Mouse (Mus musculus) limb, embryonic 15.5 days (tissue): ENCODE measurements around the gene Scn2b. TPM values are rescaled to one million over a fixed set of nuclear protein-coding genes. Genes with fewer than 3 reads are reported as not detected.

ENCODE experiments used
- ATAC-seq: fragments of 200-750 bp; cut with Nextera tagmentation; 2 replicates; pipeline ENCODE4 v1.8.0; 2017; ENCODE audit warnings: low read depth, moderate TSS enrichment; ENCODE audit not compliant: insufficient number of reproducible peaks, low FRiP score, low TSS enrichment
- H3K27ac ChIP-seq: fragments of 300-500 bp; sonication (generic); 2 replicates; pipeline ENCODE4 v1.5.1; 2015; ENCODE audit warnings: moderate library complexity, mild to moderate bottlenecking, inconsistent platforms
- H3K27me3 ChIP-seq: fragments of 300-500 bp; sonication (generic); 2 replicates; pipeline ENCODE4 v1.6.1; 2015; ENCODE audit warnings: inconsistent platforms
- H3K36me3 ChIP-seq: fragments of 300-500 bp; sonication (generic); 2 replicates; pipeline ENCODE4 v1.6.1; 2015; ENCODE audit warnings: inconsistent platforms
- H3K4me1 ChIP-seq: fragments of 300-500 bp; sonication (generic); 2 replicates; pipeline ENCODE4 v1.6.1; 2015; ENCODE audit warnings: inconsistent platforms
- H3K4me2 ChIP-seq: fragments of 300-500 bp; sonication (generic); 2 replicates; pipeline ENCODE4 v1.6.1; 2015; ENCODE audit warnings: mild to moderate bottlenecking, inconsistent platforms
- H3K4me3 ChIP-seq: fragments of 300-500 bp; sonication (generic); 2 replicates; pipeline ENCODE4 v1.5.1; 2015; ENCODE audit warnings: mild to moderate bottlenecking, inconsistent platforms
- H3K9ac ChIP-seq: fragments of 300-500 bp; sonication (generic); 2 replicates; pipeline ENCODE4 v1.6.1; 2015; ENCODE audit warnings: inconsistent platforms
- H3K9me3 ChIP-seq: fragments of 300-500 bp; sonication (generic); 2 replicates; pipeline ENCODE4 v1.6.1; 2016; ENCODE audit warnings: inconsistent platforms
- WGBS: fragments of 180-500 bp; shearing (Covaris S2); methylation state at CpG from one replicate; pipeline ENCODE4 v1.1.7; 2015; 5-methylcytosine and 5-hydroxymethylcytosine counted together
- polyA plus RNA-seq: library from polyadenylated mRNA; unstranded; fragments of >200 nt; fragmentation: Nextera tagmentation; extraction: Ambion mirVana; gene quantifications from 2 replicates; pipeline ENCODE4 v1.2.1, GENCODE M21; 2015

The Scn2b gene
- polyA plus RNA-seq, 1 experiment from 2014 or later: 4.9 TPM

GRCm38 (mm10) chr9:45097877-45098276 is 19.7 kb upstream of the Scn2b start:
- Histone ChIP-seq H3K4me2 (no peak overlapping the region), H3K36me3 (no peaks in the 10 kb centered on the region), H3K27me3 (no peaks in the 10 kb centered on the region), H3K4me1 (no peaks in the 10 kb centered on the region), H3K27ac (no peak overlapping the region), H3K4me3 (no peak overlapping the region), H3K9ac (no peak overlapping the region), H3K9me3 (no peaks in the 10 kb centered on the region)
- 75% methylated on average over 5 of the region's 5 CpGs for WGBS
- ATAC-seq: no peak

GRCm38 (mm10) chr9:45098426-45098825 is 19.2 kb upstream of the Scn2b start:
- 29% methylated on average over 3 of the region's 3 CpGs for WGBS
- no peak for ATAC-seq
- H3K4me3 ChIP-seq: no peak overlapping the region
- no peak overlapping the region for H3K4me2 ChIP-seq
- no peaks in the 10 kb centered on the region for H3K9me3 ChIP-seq
- H3K36me3 ChIP-seq: no peaks in the 10 kb centered on the region
- H3K4me1 ChIP-seq: no peaks in the 10 kb centered on the region
- no peak overlapping the region for H3K27ac ChIP-seq
- H3K27me3 ChIP-seq: no peaks in the 10 kb centered on the region
- no peak overlapping the region for H3K9ac ChIP-seq

GRCm38 (mm10) chr9:45102528-45102927 is 15.1 kb upstream of the Scn2b start:
- WGBS: 30% methylated on average over 1 of the region's 1 CpGs
- H3K27ac ChIP-seq: no peak overlapping the region
- ATAC-seq: no peak
- no peaks in the 10 kb centered on the region for H3K4me1 ChIP-seq
- no peaks in the 10 kb centered on the region for H3K9me3 ChIP-seq
- H3K4me2 ChIP-seq: no peak overlapping the region
- no peaks in the 10 kb centered on the region for H3K36me3 ChIP-seq
- no peak overlapping the region for H3K9ac ChIP-seq
- H3K4me3 ChIP-seq: no peak overlapping the region
- no peaks in the 10 kb centered on the region for H3K27me3 ChIP-seq

GRCm38 (mm10) chr9:45103211-45103979 is 14.2 kb upstream of the Scn2b start:
- H3K27ac ChIP-seq: no peak overlapping the region
- no peak overlapping the region for H3K4me3 ChIP-seq
- no peaks in the 10 kb centered on the region for H3K9me3 ChIP-seq
- 40% methylated on average over 11 of the region's 11 CpGs for WGBS
- no peaks in the 10 kb centered on the region for H3K36me3 ChIP-seq
- H3K4me2 ChIP-seq: no peak overlapping the region
- H3K4me1 ChIP-seq: no peaks in the 10 kb centered on the region
- ATAC-seq: no peak
- H3K27me3 ChIP-seq: no peaks in the 10 kb centered on the region
- H3K9ac ChIP-seq: no peak overlapping the region

GRCm38 (mm10) chr9:45105596-45106374 is 11.8 kb upstream of the Scn2b start:
- Histone ChIP-seq H3K36me3 (no peaks in the 10 kb centered on the region), H3K4me2 (no peak overlapping the region)
- ATAC-seq: no peak

GRCm38 (mm10) chr9:45115706-45116105 is 1.9 kb upstream of the Scn2b start:
- no peak overlapping the region; the same call in 1 of the 2 replicates for H3K27ac ChIP-seq
- H3K9me3 ChIP-seq: no peaks in the 10 kb centered on the region
- no peaks in the 10 kb centered on the region for H3K27me3 ChIP-seq
- WGBS: 4% methylated on average over 14 of the region's 14 CpGs
- peak; percentile 74; the same call in 1 of the 2 replicates for ATAC-seq
- peaks cover 25% of the 10 kb centered on the region for H3K4me1 ChIP-seq
- peak overlapping the region; percentile 43 for H3K4me3 ChIP-seq
- H3K36me3 ChIP-seq: no peaks in the 10 kb centered on the region
- H3K9ac ChIP-seq: 0 out of 2 replicates have a peak overlapping the region, but pooled peaks have one; percentile 10
- H3K4me2 ChIP-seq: peak overlapping the region; percentile 64

More at GRCm38 (mm10) chr9:45105596-45106374, 11.8 kb upstream of the Scn2b start:
- no peaks in the 10 kb centered on the region for H3K4me1 ChIP-seq
- no peak overlapping the region for H3K4me3 ChIP-seq
- H3K9me3 ChIP-seq: no peaks in the 10 kb centered on the region
- no peak overlapping the region for H3K27ac ChIP-seq
- no peak overlapping the region for H3K9ac ChIP-seq
- no peaks in the 10 kb centered on the region for H3K27me3 ChIP-seq
- WGBS: 90% methylated on average over 2 of the region's 2 CpGs

GRCm38 (mm10) chr9:45116819-45117218 is 763 bp upstream of the Scn2b start:
- 53% methylated on average over 9 of the region's 9 CpGs for WGBS
- H3K36me3 ChIP-seq: no peaks in the 10 kb centered on the region
- ATAC-seq: no peak
- peaks cover 31% of the 10 kb centered on the region for H3K4me1 ChIP-seq
- no peak overlapping the region for H3K27ac ChIP-seq
- H3K4me3 ChIP-seq: no peak overlapping the region
- no peak overlapping the region for H3K9ac ChIP-seq
- no peaks in the 10 kb centered on the region for H3K9me3 ChIP-seq
- H3K27me3 ChIP-seq: no peaks in the 10 kb centered on the region
- no peak overlapping the region for H3K4me2 ChIP-seq

GRCm38 (mm10) chr9:45118552-45118951 is 970 bp downstream of the Scn2b start:
- H3K36me3 ChIP-seq: no peaks in the 10 kb centered on the region
- peak overlapping the region; percentile 65 for H3K4me2 ChIP-seq
- ATAC-seq: no peak
- peak overlapping the region; percentile 54 for H3K4me3 ChIP-seq
- no peaks in the 10 kb centered on the region for H3K9me3 ChIP-seq
- H3K4me1 ChIP-seq: peaks cover 39% of the 10 kb centered on the region
- no peaks in the 10 kb centered on the region for H3K27me3 ChIP-seq
- H3K9ac ChIP-seq: peak overlapping the region; percentile 45
- 14% methylated on average over 10 of the region's 10 CpGs for WGBS
- peak overlapping the region; percentile 81; the same call in 1 of the 2 replicates for H3K27ac ChIP-seq

- H3K9ac ChIP-seq: no peak overlapping the region
- H3K27ac ChIP-seq: no peak overlapping the region
- H3K36me3 ChIP-seq: no peaks in the 10 kb centered on the region
- H3K9me3 ChIP-seq: no peaks in the 10 kb centered on the region
- 90% methylated on average over 8 of the region's 8 CpGs for WGBS
- H3K4me1 ChIP-seq: peaks cover 39% of the 10 kb centered on the region
- H3K4me3 ChIP-seq: peak overlapping the region; percentile 54
- no peak for ATAC-seq
- H3K4me2 ChIP-seq: peak overlapping the region; percentile 65
- no peaks in the 10 kb centered on the region for H3K27me3 ChIP-seq
These were observed 1.9 kb downstream of the Scn2b start for GRCm38 (mm10) chr9:45119316-45119953.

- H3K9me3 ChIP-seq: no peaks in the 10 kb centered on the region
- no peak overlapping the region for H3K4me2 ChIP-seq
- H3K4me1 ChIP-seq: peaks cover 39% of the 10 kb centered on the region
- no peak overlapping the region for H3K27ac ChIP-seq
- H3K4me3 ChIP-seq: no peak overlapping the region
- H3K9ac ChIP-seq: no peak overlapping the region
- no peaks in the 10 kb centered on the region for H3K27me3 ChIP-seq
- no peak for ATAC-seq
- WGBS: 84% methylated on average over 14 of the region's 14 CpGs
- H3K36me3 ChIP-seq: no peaks in the 10 kb centered on the region
These were observed 2.5 kb downstream of the Scn2b start for GRCm38 (mm10) chr9:45119954-45120530.

- Histone ChIP-seq H3K9ac (no peak overlapping the region), H3K27ac (no peak overlapping the region), H3K27me3 (no peaks in the 10 kb centered on the region), H3K4me1 (peaks cover 36% of the 10 kb centered on the region), H3K4me3 (no peak overlapping the region), H3K36me3 (peaks cover 4% of the 10 kb centered on the region; the same call in 1 of the 2 replicates), H3K9me3 (no peaks in the 10 kb centered on the region), H3K4me2 (no peak overlapping the region)
- ATAC-seq: no peak
- WGBS: 76% methylated on average over 6 of the region's 6 CpGs
These were observed 3.0 kb downstream of the Scn2b start for GRCm38 (mm10) chr9:45120567-45120966.
